Mouse (Mus musculus) brain, embryonic 14.5 days (tissue): ENCODE data around the gene Actl6b. TPM values are rescaled to one million over a fixed set of nuclear protein-coding genes. Genes with fewer than 3 reads are reported as not detected.

Source experiments
- DNase-seq: peaks from one replicate; pipeline ENCODE4 v3.0.0-alpha.2; 2011; ENCODE audit warnings: low read depth
- CTCF ChIP-seq: fragments of 200-500 bp; IDR thresholded peaks from 2 replicates; pipeline ENCODE4 v1.5.1; 2012; ENCODE audit warnings: inconsistent platforms, mild to moderate bottlenecking, moderate library complexity, borderline replicate concordance; ENCODE audit not compliant: insufficient read depth, insufficient read length; ENCODE audit errors: extremely low read depth
- POLR2A ChIP-seq: fragments of 200-500 bp; IDR thresholded peaks from 2 replicates; pipeline ENCODE4 v1.6.1; 2012; ENCODE audit warnings: mild to moderate bottlenecking, inconsistent platforms, borderline replicate concordance; ENCODE audit not compliant: poor library complexity, insufficient read depth, insufficient read length, severe bottlenecking; ENCODE audit errors: extremely low read depth
- polyA plus RNA-seq: library from polyadenylated mRNA; depleted of rRNA; stranded (reverse); fragments of >200 nt; gene quantifications from 2 replicates; pipeline ENCODE4 v1.2.3, GENCODE M21; 2012

The Actl6b gene
- polyA plus RNA-seq, 1 experiment, result 298 TPM

GRCm38 (mm10) chr5:137599600-137599999, 46.3 kb downstream of the Actl6b start:
- no peak for DNase-seq

DNA sequence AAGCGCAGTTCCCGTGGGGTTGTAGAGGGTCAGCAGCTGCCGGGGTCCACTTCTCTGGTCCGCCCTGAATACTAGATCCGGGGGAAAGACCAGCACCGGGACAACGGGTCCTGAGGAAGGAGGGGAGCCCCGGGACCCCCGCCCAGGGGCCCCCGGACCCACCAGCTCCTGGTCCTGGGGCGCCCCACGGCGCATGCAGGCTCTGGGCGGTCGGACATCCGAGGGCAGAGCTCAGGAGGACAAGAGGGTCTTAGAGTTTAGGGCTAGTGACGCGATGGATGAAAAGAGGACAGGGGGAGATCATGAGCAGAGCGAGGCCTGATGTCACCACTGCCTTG, 46.9 kb downstream of the Actl6b start:
- DNase-seq, result no peak
- TF ChIP-seq CTCF (no peak), POLR2A (no peak)

More at GRCm38 (mm10) chr5:137599600-137599999, 46.3 kb downstream of the Actl6b start:
- no peak for TF ChIP-seq CTCF
- no peak for TF ChIP-seq POLR2A

GRCm38 (mm10) chr5:137600619-137601364, 47.5 kb downstream of the Actl6b start, which contains the start of gene Mospd3:
Gene Mospd3, minus strand, starts transcription at chr5:137601058.
- no peak for TF ChIP-seq CTCF
- TF ChIP-seq POLR2A, result peak; percentile 14; the same call in 1 of the 2 replicates
- DNase-seq, result peak; percentile 100

DNA sequence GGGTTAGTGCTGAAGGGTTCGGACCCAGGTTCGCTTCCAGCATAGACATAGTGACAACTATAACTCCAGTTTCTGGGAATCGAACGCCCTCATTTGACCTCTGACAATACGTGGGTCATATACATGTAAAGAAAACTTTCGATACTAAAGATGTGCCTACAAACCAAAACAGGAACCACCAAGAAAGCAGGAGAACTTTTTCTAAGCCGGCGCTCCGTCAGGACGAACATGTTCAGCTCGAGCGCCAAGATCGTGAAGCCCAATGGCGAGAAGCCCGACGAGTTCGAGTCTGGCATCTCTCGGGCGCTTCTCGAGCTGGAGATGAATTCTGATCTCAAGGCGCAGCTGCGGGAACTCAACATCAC, 48.0 kb downstream of the Actl6b start:
- no peak for DNase-seq
- TF ChIP-seq CTCF (no peak), POLR2A (no peak)

- TF ChIP-seq CTCF (no peak), POLR2A (no peak)
- DNase-seq, result no peak
These were observed 54.7 kb downstream of the Actl6b start for GRCm38 (mm10) chr5:137607860-137608653.

- TF ChIP-seq POLR2A, result no peak
- no peak for DNase-seq
These were observed 55.4 kb downstream of the Actl6b start for GRCm38 (mm10) chr5:137608654-137609190.

GRCm38 (mm10) chr5:137609292-137609691, 56.0 kb downstream of the Actl6b start:
- TF ChIP-seq CTCF (no peak), POLR2A (no peak)
- DNase-seq, result no peak

GRCm38 (mm10) chr5:137610056-137610455, 56.7 kb downstream of the Actl6b start:
- no peak for DNase-seq
- TF ChIP-seq CTCF, result no peak
- TF ChIP-seq POLR2A, result no peak

- no peak for DNase-seq
- TF ChIP-seq POLR2A (no peak), CTCF (no peak)
These were observed 57.4 kb downstream of the Actl6b start for GRCm38 (mm10) chr5:137610548-137611244.

- no peak for TF ChIP-seq POLR2A
- no peak for TF ChIP-seq CTCF
- no peak for DNase-seq
These were observed 57.9 kb downstream of the Actl6b start for GRCm38 (mm10) chr5:137611245-137611602.

DNA sequence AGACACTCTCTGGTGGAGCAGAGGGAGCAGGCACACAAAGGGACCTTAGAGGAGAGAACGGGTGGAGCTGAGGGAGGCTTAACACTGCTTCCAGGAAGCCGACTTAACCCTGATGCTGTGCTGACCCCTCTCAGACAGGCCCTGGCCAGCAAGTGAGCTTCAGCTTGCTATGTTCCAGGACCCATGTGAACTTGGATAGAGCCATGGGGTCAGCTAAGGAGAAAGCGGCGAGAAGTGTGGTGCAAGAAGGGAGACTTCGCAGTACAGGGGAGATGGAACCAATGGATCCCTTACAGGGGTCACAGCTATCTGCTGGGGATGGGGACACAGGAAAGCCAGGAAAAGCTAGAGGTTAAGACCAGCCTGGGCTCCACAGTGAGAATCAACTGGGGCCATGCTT, 59.8 kb downstream of the Actl6b start:
- TF ChIP-seq POLR2A, result no peak
- TF ChIP-seq CTCF, result no peak
- DNase-seq, result no peak
